Mouse (Mus musculus) T-helper 2 cell (primary cell): Measurements from ENCODE around the gene Nufip1.

Experiments used
- in situ Hi-C: fragments of 300-600 bp; cut with MboI, MseI; formaldehyde crosslinking; loops from one replicate; pipeline ENCODE4 v1.15.1; 2025; ENCODE audit warnings: high pct_unique_total_duplicates

Nufip1 gene

DNA sequence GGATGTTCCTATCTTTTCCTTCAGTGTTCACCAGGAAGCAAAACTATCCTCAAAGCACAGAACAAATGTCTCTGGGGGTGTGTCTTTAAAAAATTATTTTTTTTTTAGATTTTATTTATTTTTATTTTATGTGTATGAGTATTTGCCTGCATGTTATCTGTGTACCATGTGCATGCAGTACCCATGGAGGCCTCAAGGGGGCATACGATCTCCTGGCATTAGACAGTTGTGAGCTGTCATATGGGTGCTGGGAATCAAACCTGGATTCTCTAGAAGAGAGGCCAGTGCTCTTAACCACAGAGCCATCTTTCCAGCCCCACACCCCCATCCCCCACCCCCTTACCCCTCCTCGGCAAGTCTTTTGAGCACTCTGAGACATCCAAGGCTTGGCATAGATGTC, 67.8 kb downstream of the Nufip1 start:
- in situ Hi-C loops: no loop called here

DNA sequence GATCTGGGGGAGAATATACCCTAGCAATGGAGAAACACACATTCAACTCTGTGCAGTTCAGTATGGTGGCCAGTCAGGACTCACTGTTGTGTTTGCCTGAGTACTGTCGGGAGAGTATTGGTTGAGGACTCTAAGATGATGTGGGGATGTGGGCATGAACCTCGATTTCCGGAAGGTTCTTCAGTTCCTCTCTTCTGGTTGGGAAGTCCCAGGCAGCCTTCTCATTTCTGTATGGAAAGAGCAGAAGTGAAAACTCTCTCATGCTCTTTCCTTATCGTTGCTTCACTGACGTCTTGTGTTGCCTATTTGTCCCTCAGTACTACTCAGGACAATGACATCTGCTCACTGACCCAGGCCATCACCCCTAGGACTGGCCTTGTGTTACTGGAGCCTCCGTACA, 68.7 kb downstream of the Nufip1 start:
- in situ Hi-C loops: no loop called here

DNA sequence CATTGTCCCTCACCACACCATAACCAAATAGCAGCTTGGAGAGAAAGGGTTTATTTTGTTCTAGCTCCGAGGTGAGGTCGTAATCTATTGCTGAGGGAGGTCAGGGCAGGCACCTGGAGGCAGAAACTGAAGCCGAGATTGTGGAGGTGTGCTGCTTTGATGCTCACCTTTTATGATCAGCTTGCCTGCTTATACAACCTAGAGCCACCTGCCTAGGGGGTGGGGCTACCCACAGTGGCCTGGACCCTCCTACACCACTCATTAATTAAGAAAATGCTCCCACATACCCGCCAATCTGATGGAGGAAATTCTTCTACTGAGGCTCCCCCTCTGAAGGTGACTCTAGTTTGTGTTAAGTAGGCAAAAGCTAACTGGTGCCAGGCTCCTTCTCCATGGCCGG, 74.7 kb downstream of the Nufip1 start:
- in situ Hi-C loops: no loop called here

DNA sequence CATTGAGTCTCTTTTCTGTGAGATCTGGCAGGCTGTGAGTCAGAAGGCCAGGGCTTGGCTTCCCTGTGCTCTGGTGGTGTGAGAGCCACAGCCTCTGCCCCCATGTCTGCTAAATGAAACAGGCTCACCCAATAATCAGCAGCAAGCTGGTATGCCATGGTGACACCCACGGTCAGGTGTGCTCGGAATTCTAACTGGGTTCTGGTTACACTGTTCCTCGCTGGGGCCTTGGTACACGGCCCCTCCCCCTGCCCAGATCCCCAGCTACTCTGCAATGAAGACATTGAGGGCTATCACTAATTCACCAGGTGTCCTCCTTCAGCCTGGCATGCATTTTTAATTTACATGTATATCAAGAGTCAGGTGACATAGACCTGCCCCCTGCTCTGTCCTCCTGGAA, 75.6 kb downstream of the Nufip1 start:
- in situ Hi-C loops: no loop called here
